Mouse (Mus musculus) liver, adult 2 months (tissue): ENCODE data around the gene Tead1.

ENCODE experiments used
- CTCF ChIP-seq: fragments of 200-500 bp; IDR thresholded peaks from 2 replicates; pipeline ENCODE4 v1.5.1; 2011; ENCODE audit warnings: low read depth, low read length, control low read depth
- POLR2A ChIP-seq: fragments of 200-500 bp; IDR thresholded peaks from 2 replicates; pipeline ENCODE4 v1.6.1; 2011; ENCODE audit warnings: low read length, control low read depth; ENCODE audit not compliant: insufficient read depth; ENCODE audit errors: extremely low read depth

GRCm38 (mm10) chr7:112953777-112954291, 274.7 kb downstream of the Tead1 start, which contains the start of gene Rassf10:
- TF ChIP-seq POLR2A = 0 out of 2 replicates have a peak, but pooled peaks have one; percentile 32
- no peak for TF ChIP-seq CTCF
